Mouse (Mus musculus): ENCODE measurements around the gene Dppa2.

Dppa2 gene

DNA sequence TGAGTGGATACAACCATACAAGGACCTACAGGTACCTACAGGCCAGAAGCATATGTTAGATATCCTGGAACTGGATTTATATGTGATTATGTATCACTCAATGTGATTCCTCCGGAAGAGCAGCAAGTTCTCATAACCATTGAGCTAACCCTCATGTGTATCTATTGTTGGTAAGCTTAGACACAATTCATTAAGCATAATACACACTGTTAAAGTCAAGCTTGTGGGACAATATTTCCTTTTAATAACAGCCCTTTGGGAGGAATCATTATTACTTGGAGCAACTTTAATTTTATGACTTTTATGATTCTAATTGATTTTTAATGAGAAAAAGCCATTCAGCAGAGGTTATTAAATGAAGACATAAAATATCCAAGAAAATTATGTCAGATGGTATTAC lies 43.5 kb downstream of the Dppa2 start:
- no peak for DNase-seq

DNA sequence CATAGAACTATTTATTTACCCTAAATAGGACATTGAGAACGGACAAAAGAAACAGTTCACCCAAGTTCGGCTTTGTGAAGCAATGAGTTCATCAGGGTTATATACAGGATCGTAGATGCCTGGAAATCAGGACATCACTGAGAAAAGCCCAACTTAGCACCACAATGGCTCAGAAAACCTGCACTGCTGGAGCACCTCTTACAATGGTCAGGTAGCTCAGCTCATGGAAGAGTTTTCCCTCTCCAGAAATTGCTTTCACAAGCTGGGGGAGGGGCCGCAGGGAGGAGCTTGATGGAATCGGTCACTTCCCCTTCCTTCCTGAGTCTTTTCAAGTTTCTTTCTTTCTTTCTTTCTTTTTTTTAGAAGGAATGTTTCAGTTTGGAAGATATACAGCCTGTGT lies 52.0 kb downstream of the Dppa2 start:
- DNase-seq: no peak

DNA sequence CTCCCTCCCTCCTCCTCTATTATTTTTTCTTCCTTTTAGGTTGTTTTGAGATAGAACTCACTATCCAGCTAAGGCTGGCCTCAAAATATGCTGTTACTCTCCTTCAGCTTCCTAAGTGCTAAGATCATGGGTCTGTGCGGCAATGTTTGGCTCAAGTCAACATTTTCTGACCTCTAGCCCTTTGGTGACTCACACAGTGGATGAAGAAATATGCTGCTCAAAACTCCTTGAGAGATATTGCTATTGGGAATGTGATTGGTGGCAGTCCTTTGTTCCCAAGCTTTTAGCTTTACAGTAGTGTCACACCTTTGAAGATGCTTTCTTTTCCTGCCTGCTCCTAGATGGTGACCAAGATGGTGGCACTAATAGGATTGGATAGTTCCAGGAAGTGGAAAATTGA lies 52.7 kb downstream of the Dppa2 start:
- DNase-seq: peak; percentile 7

DNA sequence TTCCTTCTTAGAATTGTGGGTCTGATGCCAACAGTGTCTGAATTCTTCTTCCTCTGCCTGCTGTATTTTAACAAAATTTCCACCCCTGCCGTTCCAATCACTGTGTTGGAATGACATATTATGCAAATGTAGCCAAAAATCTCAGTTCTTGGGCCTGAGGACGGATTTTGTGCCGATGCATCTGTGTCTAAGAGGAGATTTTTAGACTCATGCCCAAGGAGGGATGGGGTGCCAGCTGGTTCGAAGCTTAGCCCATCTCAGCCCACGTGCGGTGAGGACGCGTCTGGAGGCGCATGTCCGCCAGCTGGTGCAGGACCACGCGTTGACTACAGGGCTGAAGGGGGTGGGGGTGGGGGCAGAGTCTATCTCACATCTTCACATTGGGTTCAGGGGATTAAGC lies 57.2 kb downstream of the Dppa2 start:
- no peak for DNase-seq

DNA sequence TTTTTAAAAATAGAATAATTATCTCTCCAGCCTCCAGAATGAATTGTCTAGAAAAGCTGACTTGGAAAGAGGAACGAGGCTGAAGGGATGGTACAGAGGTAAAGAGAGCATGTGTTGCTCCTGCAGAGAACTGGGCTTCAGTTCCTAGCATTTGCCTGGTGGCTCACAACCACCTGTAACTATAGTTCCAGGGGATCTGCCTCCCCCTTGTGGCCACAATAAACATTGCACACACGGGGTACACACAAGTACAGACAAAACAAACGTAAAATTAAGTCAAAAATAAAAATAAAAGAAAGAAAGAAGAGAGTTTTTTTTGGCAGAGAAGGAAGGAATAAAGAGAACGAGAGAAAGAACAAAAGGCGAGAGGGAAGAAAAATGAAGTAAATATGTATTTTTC lies 63.1 kb downstream of the Dppa2 start:
- no peak for DNase-seq

DNA sequence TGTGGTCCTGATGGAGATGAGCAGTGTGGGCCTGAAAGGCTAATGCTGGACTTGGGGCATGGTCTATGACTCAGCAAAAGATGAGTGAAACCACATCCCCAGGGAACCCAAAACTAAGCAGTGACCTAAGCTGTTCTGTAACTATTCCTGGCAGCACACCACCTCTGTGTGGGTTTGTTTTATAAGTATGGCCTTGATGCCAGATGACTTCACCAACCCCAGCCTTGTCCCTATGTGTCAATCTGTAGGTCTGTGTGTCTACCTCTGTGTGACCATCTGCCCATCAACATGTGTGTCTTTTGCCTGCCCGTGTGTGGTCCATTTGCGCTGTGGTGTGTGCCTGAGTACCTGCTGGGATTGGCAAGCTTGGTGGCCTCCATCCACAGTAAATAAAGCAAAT lies 64.4 kb downstream of the Dppa2 start:
- DNase-seq: no peak
